Mouse (Mus musculus): ENCODE measurements at regions not wholly inside any gene's neighbourhood (a gene's known extent, or its start where the extent isn't known, plus 50 kb on each side); places are given as distances from the start of the nearest gene placed in this dataset.

GRCm38 (mm10) chr13:31163878-31164495 lies 190.0 kb downstream of the Gm5447 start:
- DNase-seq, result no peak
- intact Hi-C loops (cut with DNase I; ENCODE audit: low total_unique reads), result no loop called here

- intact Hi-C loops (cut with DNase I; ENCODE audit: low total_unique reads), result no loop called here
- no peak for DNase-seq
These were observed 192.3 kb downstream of the Gm5447 start for GRCm38 (mm10) chr13:31166286-31166685.

GRCm38 (mm10) chr13:31168854-31169253 lies 194.8 kb downstream of the Gm5447 start:
- intact Hi-C loops (cut with DNase I; ENCODE audit: low total_unique reads), result no loop called here
- no peak for DNase-seq

- intact Hi-C loops (cut with DNase I; ENCODE audit: low total_unique reads), result no loop called here
- no peak for DNase-seq
These were observed 197.7 kb downstream of the Gm5447 start for GRCm38 (mm10) chr13:31171751-31172150.

DNA sequence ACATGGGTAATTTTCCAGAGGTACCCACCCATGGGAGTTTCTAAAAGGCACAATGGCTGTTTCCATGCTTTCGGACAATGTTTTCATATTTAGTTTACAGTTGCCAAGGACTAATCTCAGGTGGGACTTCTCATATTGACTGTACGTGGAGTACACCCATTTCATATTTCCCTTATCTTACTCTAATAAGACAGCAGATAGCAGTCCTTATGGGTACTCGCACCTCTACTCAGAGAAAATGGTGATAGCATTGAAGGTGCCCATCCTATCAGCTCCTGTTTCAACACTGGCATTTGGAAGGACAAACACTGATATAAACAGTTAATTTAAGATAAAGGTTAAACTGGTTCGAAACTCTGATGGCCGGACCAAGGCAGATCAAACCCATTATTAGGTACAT lies 198.6 kb downstream of the Gm5447 start:
- intact Hi-C loops (cut with DNase I; ENCODE audit: low total_unique reads), result no loop called here
- no peak for DNase-seq

GRCm38 (mm10) chr13:31177999-31178783 lies 204.2 kb downstream of the Gm5447 start:
- intact Hi-C loops (cut with DNase I; ENCODE audit: low total_unique reads), result no loop called here
- DNase-seq, result no peak

- intact Hi-C loops (cut with DNase I; ENCODE audit: low total_unique reads), result no loop called here
- DNase-seq, result no peak
These were observed 205.0 kb downstream of the Gm5447 start for GRCm38 (mm10) chr13:31178964-31179363.

- DNase-seq, result no peak
- intact Hi-C loops (cut with DNase I; ENCODE audit: low total_unique reads), result no loop called here
These were observed 205.5 kb downstream of the Gm5447 start for GRCm38 (mm10) chr13:31179407-31180001.

- DNase-seq, result no peak
- intact Hi-C loops (cut with DNase I; ENCODE audit: low total_unique reads), result no loop called here
These were observed 207.5 kb downstream of the Gm5447 start for GRCm38 (mm10) chr13:31181530-31181929.

- intact Hi-C loops (cut with DNase I; ENCODE audit: low total_unique reads), result no loop called here
- no peak for DNase-seq
These were observed 211.1 kb downstream of the Gm5447 start for GRCm38 (mm10) chr13:31184845-31185834.

- intact Hi-C loops (cut with DNase I; ENCODE audit: low total_unique reads), result no loop called here
- DNase-seq, result no peak
These were observed 213.0 kb downstream of the Gm5447 start for GRCm38 (mm10) chr13:31186805-31187589.

DNA sequence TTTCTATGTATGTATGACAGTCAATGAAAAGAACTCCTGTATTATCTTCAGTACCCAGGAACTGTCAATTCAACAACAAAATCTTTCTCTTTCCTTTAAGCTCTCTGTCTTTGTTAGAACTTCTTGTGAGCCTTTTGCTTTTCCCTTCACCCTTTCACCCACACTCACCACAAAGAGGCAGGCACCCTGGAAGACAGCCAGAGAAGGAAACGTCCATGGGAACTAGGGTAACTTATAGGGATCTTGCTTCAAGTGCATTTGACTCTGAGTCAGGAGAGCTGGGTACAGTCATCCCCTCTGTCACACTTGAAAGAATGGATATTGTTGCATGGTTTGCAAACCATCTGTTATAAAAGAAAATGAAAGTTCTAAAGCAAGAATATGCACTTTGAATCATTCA lies 215.1 kb downstream of the Gm5447 start:
- intact Hi-C loops (cut with DNase I; ENCODE audit: low total_unique reads), result no loop called here
- no peak for DNase-seq

DNA sequence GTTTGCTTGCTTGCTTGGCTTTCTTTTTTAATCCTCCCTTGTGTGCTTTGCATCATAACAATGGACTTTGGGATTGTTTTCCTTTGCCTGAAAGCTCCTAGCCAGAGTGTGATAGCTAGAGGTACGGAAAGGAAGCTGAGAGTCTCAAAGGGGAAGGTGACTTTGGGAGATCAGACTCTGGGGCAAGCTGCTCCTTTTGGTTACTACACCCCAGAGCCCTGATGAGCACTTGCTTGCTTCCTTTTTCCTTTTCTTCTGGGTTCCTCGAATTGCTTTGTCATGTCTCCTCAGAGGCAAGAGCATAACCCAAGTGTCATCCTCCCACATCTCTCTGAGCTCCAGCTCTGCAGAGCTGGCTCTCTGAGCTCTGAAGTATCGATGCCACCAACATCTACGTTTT lies 216.0 kb downstream of the Gm5447 start:
- intact Hi-C loops (cut with DNase I; ENCODE audit: low total_unique reads), result no loop called here
- no peak for DNase-seq

- intact Hi-C loops (cut with DNase I; ENCODE audit: low total_unique reads), result no loop called here
- no peak for DNase-seq
These were observed 217.5 kb downstream of the Gm5447 start for GRCm38 (mm10) chr13:31191344-31192139.

DNA sequence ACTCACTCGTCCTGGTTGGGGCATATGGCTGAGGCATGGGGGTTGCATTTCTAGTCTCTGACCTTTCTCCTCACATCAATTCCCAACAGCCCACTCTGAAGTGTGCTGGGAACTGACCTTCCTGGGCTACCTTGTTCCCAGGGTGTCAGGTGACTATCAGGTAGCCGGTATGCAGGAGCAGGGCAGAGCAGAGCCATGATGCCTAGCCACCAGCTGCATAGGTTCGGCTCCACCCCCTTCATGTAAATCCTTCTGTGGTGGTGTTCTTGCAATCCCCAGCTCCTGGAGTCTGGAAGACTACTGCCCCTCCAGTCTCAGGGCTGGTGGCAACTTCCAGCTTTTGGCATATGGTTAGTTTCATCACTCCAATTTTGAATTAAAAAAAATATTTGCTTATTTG lies 221.0 kb downstream of the Gm5447 start:
- no peak for DNase-seq
- intact Hi-C loops (cut with DNase I; ENCODE audit: low total_unique reads), result no loop called here

DNA sequence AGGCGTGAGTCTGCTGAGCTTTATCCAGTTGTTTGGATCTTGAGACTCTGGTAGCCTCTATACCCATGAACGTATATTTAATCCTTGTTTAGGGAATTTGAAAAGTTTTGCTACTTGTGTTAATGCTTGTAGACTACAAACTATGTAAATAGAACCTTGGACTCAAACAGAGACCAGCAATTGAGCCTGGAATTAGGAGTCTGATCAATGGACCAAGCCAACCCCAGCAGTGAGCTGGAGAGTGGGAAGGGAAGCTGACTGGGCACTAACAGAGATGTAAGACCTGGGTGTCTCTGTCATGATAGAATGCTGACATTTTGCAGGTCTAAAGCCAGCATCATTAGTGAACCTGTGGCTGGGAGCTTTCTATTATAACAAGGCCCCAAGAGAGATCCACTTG lies 222.5 kb downstream of the Gm5447 start:
- intact Hi-C loops (cut with DNase I; ENCODE audit: low total_unique reads), result no loop called here
- no peak for DNase-seq

DNA sequence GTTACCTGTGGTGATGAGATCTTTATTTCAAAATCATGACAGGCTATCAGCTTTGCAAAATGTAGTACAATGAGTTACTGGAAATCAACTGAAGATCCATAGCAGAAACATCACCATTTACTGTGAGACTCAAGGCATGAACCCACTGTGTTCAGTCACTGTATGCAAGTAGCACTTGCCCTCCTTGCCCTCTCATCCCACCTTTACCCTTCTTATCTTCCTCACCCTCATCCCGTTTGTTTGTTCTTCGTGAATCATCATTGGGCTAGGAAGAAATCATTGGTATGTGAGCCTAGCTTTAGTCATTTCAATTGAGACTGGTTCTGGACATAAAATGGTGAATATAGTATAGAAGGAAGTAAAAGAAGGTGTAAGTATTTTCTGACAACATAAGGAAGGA lies 223.6 kb downstream of the Gm5447 start:
- DNase-seq, result no peak
- intact Hi-C loops (cut with DNase I; ENCODE audit: low total_unique reads), result no loop called here

DNA sequence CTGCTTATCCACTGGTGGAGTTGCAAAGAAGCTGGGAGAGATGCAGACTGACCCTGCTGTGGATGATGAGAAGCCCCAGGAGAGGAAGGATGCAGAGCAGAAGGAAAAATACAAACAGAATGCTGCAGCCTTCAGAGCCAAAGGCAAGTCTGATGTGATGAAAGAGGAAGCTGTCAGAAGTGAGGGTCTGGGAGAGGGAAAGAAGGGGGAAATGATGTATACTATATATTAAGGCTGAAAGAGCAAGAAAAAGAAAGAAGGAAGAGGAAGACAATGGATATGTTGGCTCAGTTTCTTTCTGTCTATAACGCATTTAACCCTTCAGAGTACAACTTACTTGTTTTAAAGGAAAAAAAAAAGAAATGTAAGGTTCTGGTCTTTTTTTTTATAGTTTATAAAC lies 225.4 kb downstream of the Gm5447 start:
- intact Hi-C loops (cut with DNase I; ENCODE audit: low total_unique reads), result no loop called here
- DNase-seq, result no peak
